Mouse (Mus musculus) lung, embryonic 16.5 days (tissue): ENCODE results near the gene Ppp1r9a. TPM values are rescaled to one million over a fixed set of nuclear protein-coding genes. Genes with fewer than 3 reads are reported as not detected.

ENCODE experiments used
- ATAC-seq: fragments of 200-750 bp; cut with Nextera tagmentation; 2 replicates; pipeline ENCODE4 v1.8.0; 2017; ENCODE audit warnings: low read depth, mild to moderate bottlenecking, moderate library complexity
- H3K27ac ChIP-seq: fragments of 300-500 bp; sonication (generic); 2 replicates; pipeline ENCODE4 v1.5.1; 2014; ENCODE audit warnings: mild to moderate bottlenecking, control low read depth, low read length
- H3K27me3 ChIP-seq: fragments of 300-500 bp; sonication (generic); 2 replicates; pipeline ENCODE4 v1.6.1; 2014; ENCODE audit warnings: low read depth, low read length, mixed read lengths; ENCODE audit not compliant: control insufficient read depth, insufficient read depth
- H3K36me3 ChIP-seq: fragments of 300-500 bp; sonication (generic); 2 replicates; pipeline ENCODE4 v1.6.1; 2014; ENCODE audit warnings: low read length; ENCODE audit not compliant: control insufficient read depth, insufficient read depth
- H3K4me1 ChIP-seq: fragments of 300-500 bp; sonication (generic); replicated peaks from 2 replicates; pipeline ENCODE4 v1.6.1; 2014; ENCODE audit warnings: low read length, mixed read lengths; ENCODE audit not compliant: control insufficient read depth, insufficient read depth
- H3K4me2 ChIP-seq: fragments of 300-500 bp; sonication (generic); 2 replicates; pipeline ENCODE4 v1.6.1; 2014; ENCODE audit warnings: low read depth, low read length, control low read depth
- H3K4me3 ChIP-seq: fragments of 300-500 bp; sonication (generic); 2 replicates; pipeline ENCODE4 v1.5.1; 2014; ENCODE audit warnings: mild to moderate bottlenecking, low read length, control low read depth
- H3K9ac ChIP-seq: fragments of 300-500 bp; sonication (generic); 2 replicates; pipeline ENCODE4 v1.6.1; 2014; ENCODE audit warnings: low read length, control low read depth
- H3K9me3 ChIP-seq: fragments of 300-500 bp; sonication (generic); 2 replicates; pipeline ENCODE4 v1.6.1; 2016; ENCODE audit warnings: low read length; ENCODE audit not compliant: control insufficient read depth
- WGBS: fragments of 180-500 bp; shearing (Covaris S2); extraction: QIAGEN DNeasy Blood & Tissue Kit; methylation state at CpG from one replicate; pipeline ENCODE4 v1.1.7; 2014; 5-methylcytosine and 5-hydroxymethylcytosine counted together
- polyA plus RNA-seq: library from polyadenylated mRNA; unstranded; fragments of >200 nt; fragmentation: Nextera tagmentation; extraction: Ambion mirVana; gene quantifications from 2 replicates; pipeline ENCODE4 v1.2.1, GENCODE M21; 2015

The Ppp1r9a gene
- polyA plus RNA-seq, 1 experiment from 2014 or later = 15.4 TPM

DNA sequence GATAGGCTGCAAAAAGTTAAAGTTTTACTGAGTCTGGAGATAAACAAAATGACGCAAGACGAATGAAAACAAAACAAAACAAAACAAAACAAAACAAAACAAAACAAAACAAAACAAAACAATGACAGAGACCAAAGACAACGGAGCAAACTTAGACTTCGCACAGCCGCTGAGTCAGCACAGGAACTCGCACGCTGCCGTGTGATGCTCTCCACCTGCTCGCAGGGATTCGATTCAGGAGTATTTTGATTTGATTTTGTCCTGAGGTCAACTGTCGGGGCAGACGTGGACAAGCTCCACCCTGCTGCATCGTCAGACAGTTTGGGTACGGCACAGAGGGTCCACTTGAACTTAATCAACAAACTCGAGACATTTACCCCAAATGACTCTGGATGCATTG lies 105.9 kb downstream of the Ppp1r9a start:
- no peak for ATAC-seq
- no peak overlapping the region for H3K4me2 ChIP-seq
- no peaks in the 10 kb centered on the region for H3K9me3 ChIP-seq
- H3K4me1 ChIP-seq = peaks cover 11% of the 10 kb centered on the region
- H3K27ac ChIP-seq = no peak overlapping the region
- 48% methylated on average over 15 of the region's 15 CpGs for WGBS
- no peak overlapping the region for H3K4me3 ChIP-seq
- H3K36me3 ChIP-seq = no peaks in the 10 kb centered on the region
- H3K9ac ChIP-seq = no peak overlapping the region
- H3K27me3 ChIP-seq = no peaks in the 10 kb centered on the region

DNA sequence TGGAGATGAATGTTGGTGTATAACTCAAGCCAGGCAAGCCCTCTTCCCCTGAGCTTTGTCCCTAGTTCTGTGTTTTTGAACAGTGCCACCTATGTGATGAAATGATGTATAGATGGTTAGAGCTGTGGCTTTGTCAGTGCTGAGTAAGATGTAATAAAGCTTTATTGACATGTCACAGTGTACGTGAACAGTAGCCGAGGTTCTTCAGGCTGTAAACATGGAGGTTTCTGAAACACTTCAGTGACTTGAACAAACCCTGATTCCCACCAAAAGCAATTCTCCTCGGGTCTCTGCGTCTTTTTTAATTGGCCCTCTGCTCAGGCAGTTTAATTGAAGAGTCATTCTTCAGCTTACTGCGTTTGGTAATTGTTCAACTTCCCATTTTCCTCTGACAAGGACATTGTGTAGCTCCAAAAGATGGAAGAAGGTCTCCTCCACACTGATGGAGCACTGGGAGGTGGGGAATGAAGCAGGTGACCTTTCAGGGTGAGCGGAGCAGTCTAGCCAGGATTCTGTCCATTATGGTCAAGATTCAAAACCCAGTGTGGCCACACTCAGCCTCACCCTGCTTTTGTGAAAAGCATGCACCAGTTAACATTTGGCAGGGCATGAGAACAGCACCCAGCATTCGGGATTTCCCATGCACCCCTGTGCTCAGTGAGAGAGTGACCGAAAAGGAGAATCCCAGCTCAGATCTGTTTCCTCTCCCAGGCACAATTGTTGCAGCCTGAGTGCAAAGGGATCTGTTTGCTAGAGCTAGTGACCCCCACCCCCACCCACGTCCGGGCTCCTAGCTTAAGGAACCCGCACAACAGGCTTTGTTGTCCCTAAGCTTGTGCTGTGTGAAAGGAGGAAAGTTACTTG lies 108.1 kb downstream of the Ppp1r9a start:
- 52% methylated on average over 11 of the region's 11 CpGs for WGBS
- Histone ChIP-seq H3K36me3 (no peaks in the 10 kb centered on the region), H3K27ac (no peak overlapping the region), H3K9me3 (no peaks in the 10 kb centered on the region), H3K9ac (no peak overlapping the region), H3K4me3 (no peak overlapping the region), H3K4me2 (no peak overlapping the region), H3K4me1 (peaks cover 6% of the 10 kb centered on the region), H3K27me3 (no peaks in the 10 kb centered on the region)
- ATAC-seq = no peak

DNA sequence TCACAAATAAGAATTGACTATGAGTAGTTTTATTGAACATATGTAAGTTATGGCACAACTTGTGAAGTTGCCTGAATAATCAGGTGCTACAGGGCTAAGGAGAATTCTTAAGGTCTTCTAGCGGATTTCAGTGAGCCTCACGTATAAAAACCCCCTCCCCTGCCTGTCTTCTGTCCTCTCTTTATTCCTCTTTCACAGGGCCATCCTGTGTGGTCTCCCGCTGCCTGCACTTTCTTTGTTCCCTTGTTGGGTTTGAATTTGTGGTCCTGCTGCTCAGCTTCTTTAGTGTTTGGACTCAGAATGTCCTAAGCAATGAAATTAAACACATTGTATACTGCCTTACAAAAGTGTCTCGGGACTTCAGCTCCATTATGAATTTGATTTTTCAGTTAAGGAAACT lies 110.1 kb downstream of the Ppp1r9a start:
- Histone ChIP-seq H3K4me3 (no peak overlapping the region), H3K4me1 (0 out of 2 replicates have a peak, but pooled peaks cover 3% of the 10 kb centered on the region), H3K9ac (no peak overlapping the region), H3K36me3 (no peaks in the 10 kb centered on the region), H3K9me3 (no peaks in the 10 kb centered on the region), H3K27ac (no peak overlapping the region), H3K4me2 (no peak overlapping the region), H3K27me3 (no peaks in the 10 kb centered on the region)
- no peak for ATAC-seq
- 73% methylated on average over 4 of the region's 4 CpGs for WGBS

DNA sequence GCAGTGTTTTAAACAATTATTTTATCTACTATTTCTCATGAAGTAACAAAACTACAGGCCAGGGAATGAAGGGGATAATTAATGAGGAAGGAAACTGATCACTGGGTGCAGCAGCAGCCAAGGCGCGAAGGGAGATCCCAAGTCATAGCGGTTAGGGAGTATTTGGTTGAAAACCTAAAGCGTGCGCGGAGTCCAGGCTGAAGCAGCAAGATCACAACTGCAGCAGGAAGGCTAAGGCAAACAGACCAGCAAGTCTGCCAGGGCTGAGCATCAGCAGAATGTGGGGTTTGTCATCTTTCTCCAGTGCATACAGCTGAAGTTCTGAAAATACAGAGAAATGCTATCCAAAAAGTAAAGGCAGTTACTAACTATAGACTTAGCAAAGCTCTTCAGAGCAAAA lies 111.8 kb downstream of the Ppp1r9a start:
- 73% methylated on average over 6 of the region's 6 CpGs for WGBS
- H3K4me3 ChIP-seq = no peak overlapping the region
- no peak overlapping the region for H3K4me2 ChIP-seq
- no peaks in the 10 kb centered on the region for H3K9me3 ChIP-seq
- H3K27me3 ChIP-seq = no peaks in the 10 kb centered on the region
- H3K36me3 ChIP-seq = no peaks in the 10 kb centered on the region
- no peak for ATAC-seq
- H3K9ac ChIP-seq = no peak overlapping the region
- H3K27ac ChIP-seq = no peak overlapping the region; the same call in 1 of the 2 replicates
- H3K4me1 ChIP-seq = 0 out of 2 replicates have a peak, but pooled peaks cover 3% of the 10 kb centered on the region

DNA sequence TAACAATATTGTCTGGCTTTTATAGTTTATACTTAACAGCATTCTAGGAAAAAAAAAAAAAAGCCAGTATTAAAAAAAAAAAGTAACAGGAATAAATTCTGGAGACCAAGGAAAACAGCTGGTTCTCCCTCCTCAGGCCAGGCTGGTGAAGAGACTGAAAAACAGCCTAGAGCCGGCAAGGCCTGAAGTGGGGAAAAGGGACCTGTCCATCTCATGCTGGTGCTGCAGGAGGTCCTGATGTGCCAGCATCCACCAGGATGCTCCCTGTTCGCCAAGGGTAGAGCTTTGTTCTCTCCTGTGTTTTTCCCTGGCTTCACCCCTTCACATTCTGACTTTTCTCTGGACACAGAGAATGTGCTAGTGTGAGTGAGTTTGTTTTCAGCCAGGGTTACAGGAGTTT lies 112.5 kb downstream of the Ppp1r9a start:
- no peaks in the 10 kb centered on the region for H3K36me3 ChIP-seq
- H3K27me3 ChIP-seq = no peaks in the 10 kb centered on the region
- H3K27ac ChIP-seq = no peak overlapping the region
- ATAC-seq = no peak
- no peak overlapping the region for H3K4me2 ChIP-seq
- 0 out of 2 replicates have a peak, but pooled peaks cover 3% of the 10 kb centered on the region for H3K4me1 ChIP-seq
- WGBS = 68% methylated on average over 2 of the region's 2 CpGs
- H3K9ac ChIP-seq = no peak overlapping the region
- H3K4me3 ChIP-seq = no peak overlapping the region
- H3K9me3 ChIP-seq = no peaks in the 10 kb centered on the region

DNA sequence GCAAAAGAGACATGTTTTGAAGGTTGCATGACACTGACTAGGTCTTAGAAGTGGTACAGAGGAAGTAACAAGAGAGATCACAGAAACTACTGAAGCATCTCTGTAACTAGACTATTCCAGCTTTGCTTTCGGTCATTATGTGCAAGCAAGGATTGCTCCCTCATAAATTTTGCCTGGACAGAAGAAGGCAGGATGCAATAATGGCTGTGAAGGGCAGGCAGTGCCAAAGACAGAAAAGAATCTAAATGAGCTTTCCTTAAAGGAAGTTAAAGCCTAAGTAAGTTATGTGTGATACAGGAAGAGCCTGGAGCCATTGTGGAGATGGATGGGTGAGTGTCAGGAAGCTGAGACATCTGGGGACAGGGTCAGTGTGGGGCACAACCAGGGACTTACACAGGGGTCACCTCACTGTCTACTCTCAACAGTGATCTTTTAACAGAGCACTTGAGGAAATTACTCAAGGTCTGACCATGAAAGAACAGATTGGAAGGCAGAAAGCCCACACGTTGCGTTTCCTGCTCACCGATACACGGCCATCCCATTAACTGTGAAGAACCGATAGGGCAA lies 115.3 kb downstream of the Ppp1r9a start:
- no peaks in the 10 kb centered on the region for H3K4me1 ChIP-seq
- no peaks in the 10 kb centered on the region for H3K9me3 ChIP-seq
- H3K36me3 ChIP-seq = no peaks in the 10 kb centered on the region
- no peak overlapping the region for H3K27ac ChIP-seq
- 52% methylated on average over 6 of the region's 6 CpGs for WGBS
- H3K4me2 ChIP-seq = no peak overlapping the region
- H3K4me3 ChIP-seq = no peak overlapping the region
- H3K9ac ChIP-seq = no peak overlapping the region
- no peak for ATAC-seq
- H3K27me3 ChIP-seq = no peaks in the 10 kb centered on the region

DNA sequence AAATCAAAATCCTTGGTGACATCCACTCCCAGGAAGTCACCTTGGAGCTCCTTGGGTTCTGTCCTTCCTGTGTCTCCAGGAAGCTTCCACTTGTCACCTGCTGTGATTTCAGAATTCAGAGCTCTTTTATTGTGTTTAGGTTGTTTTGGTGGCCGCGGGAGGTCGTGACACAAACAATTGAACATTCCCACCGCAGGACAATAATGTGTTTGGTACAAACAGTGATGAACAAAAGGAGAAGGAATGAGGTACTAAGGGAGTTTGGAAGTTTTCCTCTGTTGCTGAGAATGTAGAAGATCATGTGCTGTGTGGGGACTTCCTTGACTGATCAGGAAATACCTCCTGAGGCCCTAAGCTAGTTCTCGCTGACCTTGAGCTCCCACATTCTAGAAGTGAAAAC lies 116.5 kb downstream of the Ppp1r9a start:
- H3K9ac ChIP-seq = no peak overlapping the region
- H3K4me1 ChIP-seq = no peaks in the 10 kb centered on the region
- no peak overlapping the region for H3K27ac ChIP-seq
- no peaks in the 10 kb centered on the region for H3K36me3 ChIP-seq
- no peaks in the 10 kb centered on the region for H3K9me3 ChIP-seq
- no peak for ATAC-seq
- 72% methylated on average over 5 of the region's 5 CpGs for WGBS
- H3K27me3 ChIP-seq = no peaks in the 10 kb centered on the region
- no peak overlapping the region for H3K4me2 ChIP-seq
- H3K4me3 ChIP-seq = no peak overlapping the region

DNA sequence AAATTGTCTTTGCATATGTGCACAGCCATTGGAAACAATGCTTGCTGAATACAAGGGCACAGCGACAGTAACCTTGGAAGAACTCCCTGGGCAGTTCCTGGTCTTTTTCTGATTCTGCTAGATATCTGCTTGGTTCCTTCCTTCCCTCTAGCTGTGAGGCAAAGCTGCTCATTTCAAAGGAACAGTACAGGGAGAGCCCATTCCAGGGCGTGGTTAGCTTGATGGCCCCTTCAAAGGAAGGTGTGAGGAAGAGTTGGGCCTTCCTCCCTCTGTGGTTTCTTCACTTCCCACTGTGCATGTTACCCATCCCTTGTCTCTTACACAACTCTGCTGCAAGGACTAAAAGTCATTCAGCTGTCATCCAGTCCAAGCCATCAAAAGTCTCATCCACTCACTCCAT lies 117.3 kb downstream of the Ppp1r9a start:
- H3K9me3 ChIP-seq = no peaks in the 10 kb centered on the region
- no peak for ATAC-seq
- no peak overlapping the region for H3K4me3 ChIP-seq
- 83% methylated on average over 2 of the region's 2 CpGs for WGBS
- no peaks in the 10 kb centered on the region for H3K4me1 ChIP-seq
- H3K27me3 ChIP-seq = no peaks in the 10 kb centered on the region
- no peak overlapping the region for H3K9ac ChIP-seq
- no peaks in the 10 kb centered on the region for H3K36me3 ChIP-seq
- H3K27ac ChIP-seq = no peak overlapping the region
- H3K4me2 ChIP-seq = no peak overlapping the region

DNA sequence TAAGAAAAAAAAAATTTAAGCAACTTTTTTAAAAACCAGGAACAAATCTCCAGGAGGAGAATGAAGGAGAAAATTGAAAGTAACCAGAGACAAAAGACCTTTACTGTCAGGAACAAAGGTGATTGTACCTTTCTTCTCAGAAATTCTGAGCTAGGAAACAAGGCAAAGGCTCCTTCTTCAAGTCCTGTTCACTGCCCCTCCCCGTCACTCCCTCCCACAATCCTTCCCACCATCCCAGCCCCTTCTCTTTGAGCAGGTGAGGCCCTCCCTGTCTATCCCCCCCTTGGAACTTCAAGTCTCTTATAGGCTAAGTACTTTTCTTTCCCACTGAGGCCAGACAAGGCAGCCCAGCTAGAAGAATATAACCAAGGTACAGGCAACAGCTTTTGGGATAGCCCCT lies 117.8 kb downstream of the Ppp1r9a start:
- Histone ChIP-seq H3K27ac (no peak overlapping the region), H3K9me3 (no peaks in the 10 kb centered on the region)
- no peak for ATAC-seq

More for the DNA sequence above, 117.8 kb downstream of the Ppp1r9a start:
- no peaks in the 10 kb centered on the region for H3K36me3 ChIP-seq
- no peak overlapping the region for H3K4me2 ChIP-seq
- no peaks in the 10 kb centered on the region for H3K4me1 ChIP-seq
- H3K27me3 ChIP-seq = no peaks in the 10 kb centered on the region
- WGBS = 89% methylated on average over 1 of the region's 1 CpGs
- H3K4me3 ChIP-seq = no peak overlapping the region
- H3K9ac ChIP-seq = no peak overlapping the region
